Mouse (Mus musculus): ENCODE results near the gene Sik3. TPM values are rescaled to one million over a fixed set of nuclear protein-coding genes. Genes with fewer than 3 reads are reported as not detected.

Gene Sik3
- polyA plus RNA-seq, 1 experiment from 2014 or later = 9.8 TPM

DNA sequence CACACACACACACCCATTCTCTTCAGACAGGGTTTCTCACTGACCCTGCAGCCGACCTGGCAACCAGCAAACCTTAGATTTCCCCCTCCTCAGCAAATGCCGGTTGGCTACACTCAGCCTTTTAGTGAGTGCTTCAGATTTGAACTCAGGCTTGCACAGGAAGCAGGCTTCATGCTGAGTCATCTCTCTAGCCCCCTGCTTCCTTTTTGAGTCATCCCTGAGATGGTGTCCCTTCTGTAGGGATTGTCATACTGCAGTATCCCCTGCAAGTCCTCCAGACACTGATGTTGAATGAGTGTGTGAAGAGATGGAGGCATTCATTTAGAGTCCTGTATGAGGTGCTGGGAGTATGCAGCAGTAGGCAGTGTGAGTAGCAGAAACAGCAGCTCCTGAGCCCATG is 160.3 kb downstream of the Sik3 start:
- H3K9me3 ChIP-seq = no peaks in the 10 kb centered on the region
- no peaks in the 10 kb centered on the region for H3K36me3 ChIP-seq (replicated peaks)
- H3K27me3 ChIP-seq = no peaks in the 10 kb centered on the region
- no peak overlapping the region for H3K27ac ChIP-seq
- H3K9ac ChIP-seq = no peak overlapping the region
- 58% methylated on average over 2 of the region's 2 CpGs for WGBS
- no peaks in the 10 kb centered on the region for H3K4me1 ChIP-seq
- H3K4me3 ChIP-seq (replicated peaks) = no peak overlapping the region
- H3K4me2 ChIP-seq = no peak overlapping the region
- no peak for ATAC-seq (ENCODE audit: low FRiP score)

DNA sequence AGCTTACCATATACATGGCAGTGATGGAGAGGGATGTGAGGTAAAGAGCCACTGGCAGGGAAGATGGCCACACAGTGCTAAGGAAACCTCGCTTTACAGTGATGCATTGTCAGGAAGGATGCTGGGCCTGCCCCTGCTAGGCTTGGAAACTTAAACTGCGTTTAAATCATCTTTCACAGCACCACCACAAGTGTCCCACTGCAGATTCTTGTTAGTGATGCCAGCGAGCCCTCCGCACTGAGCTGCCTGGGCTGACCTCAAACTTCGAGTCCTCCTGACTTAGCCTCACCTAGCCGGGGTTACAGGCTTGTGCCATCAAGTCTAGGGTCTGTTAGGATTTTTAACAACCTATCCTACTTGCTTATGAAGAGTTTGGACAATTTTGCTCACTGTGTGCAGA is 161.3 kb downstream of the Sik3 start:
- Histone ChIP-seq H3K27me3 (no peaks in the 10 kb centered on the region), H3K36me3 (replicated peaks) (peaks cover 5% of the 10 kb centered on the region; the same call in 1 of the 2 replicates), H3K27ac (no peak overlapping the region), H3K4me2 (no peak overlapping the region), H3K9ac (no peak overlapping the region), H3K4me1 (no peaks in the 10 kb centered on the region), H3K9me3 (no peaks in the 10 kb centered on the region), H3K4me3 (replicated peaks) (no peak overlapping the region)
- ATAC-seq (ENCODE audit: low FRiP score) = no peak
- WGBS = 89% methylated on average over 6 of the region's 6 CpGs

DNA sequence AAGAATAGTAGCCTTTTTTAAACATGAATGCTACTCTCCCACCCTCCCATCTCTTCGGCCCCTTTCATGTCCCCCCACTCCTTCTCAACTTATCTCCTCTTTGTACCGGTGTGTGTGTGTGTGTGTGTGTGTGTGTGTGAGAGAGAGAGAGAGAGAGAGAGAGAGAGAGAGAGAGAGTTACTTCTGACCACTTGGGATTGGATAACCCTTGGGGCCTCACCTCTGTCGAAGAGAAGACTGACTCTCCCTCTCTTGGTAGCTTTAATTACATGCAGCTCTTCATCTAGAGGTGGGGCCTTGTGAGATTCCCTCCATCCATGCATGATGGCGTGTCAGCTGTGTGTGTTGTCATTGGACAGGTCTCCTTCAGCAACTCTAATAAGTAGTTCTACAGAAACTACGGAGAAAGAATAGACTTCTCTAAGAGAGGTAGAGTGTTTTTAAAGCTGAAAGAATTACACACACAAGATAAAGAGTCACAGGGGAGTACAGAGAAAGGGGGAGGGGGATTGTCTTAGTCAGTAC is 162.2 kb downstream of the Sik3 start:
- WGBS = 81% methylated on average over 5 of the region's 5 CpGs

GRCm38 (mm10) chr9:46175300-46175699 is 162.7 kb downstream of the Sik3 start:
- no peak for ATAC-seq (ENCODE audit: low FRiP score)
- 85% methylated on average over 1 of the region's 1 CpGs for WGBS
- Histone ChIP-seq H3K4me1 (no peaks in the 10 kb centered on the region), H3K4me3 (replicated peaks) (no peak overlapping the region), H3K9me3 (no peaks in the 10 kb centered on the region), H3K36me3 (replicated peaks) (peaks cover 5% of the 10 kb centered on the region; the same call in 1 of the 2 replicates), H3K27me3 (no peaks in the 10 kb centered on the region), H3K27ac (no peak overlapping the region), H3K4me2 (no peak overlapping the region), H3K9ac (no peak overlapping the region)

More for the DNA sequence above, 162.2 kb downstream of the Sik3 start:
- Histone ChIP-seq H3K27ac (no peak overlapping the region), H3K9ac (no peak overlapping the region), H3K4me3 (replicated peaks) (no peak overlapping the region), H3K4me2 (no peak overlapping the region), H3K36me3 (replicated peaks) (peaks cover 5% of the 10 kb centered on the region; the same call in 1 of the 2 replicates), H3K9me3 (no peaks in the 10 kb centered on the region), H3K4me1 (no peaks in the 10 kb centered on the region), H3K27me3 (no peaks in the 10 kb centered on the region)
- no peak for ATAC-seq (ENCODE audit: low FRiP score)

DNA sequence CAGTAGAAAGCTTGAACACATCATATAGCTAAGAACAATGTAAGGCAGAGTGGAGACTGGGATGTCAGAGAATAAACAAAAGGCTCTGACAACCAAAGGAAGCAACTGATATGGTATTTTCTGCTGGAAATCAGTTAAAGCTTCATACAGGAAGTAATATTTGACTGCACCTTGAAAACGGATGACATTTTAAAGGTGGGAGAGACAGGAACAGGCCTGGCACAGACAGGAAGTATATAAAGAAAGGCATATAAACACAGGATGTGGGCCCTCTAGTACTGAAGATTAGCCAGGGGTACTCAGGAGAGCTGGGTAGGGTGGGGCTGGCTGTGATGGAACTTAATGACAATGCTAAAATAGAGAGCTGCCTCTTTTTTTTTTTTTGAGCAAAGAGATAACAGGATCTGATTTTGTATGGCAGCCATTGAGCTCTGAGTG is 163.3 kb downstream of the Sik3 start:
- H3K27ac ChIP-seq = no peak overlapping the region
- ATAC-seq (ENCODE audit: low FRiP score) = no peak

GRCm38 (mm10) chr9:46176613-46177012 is 164.0 kb downstream of the Sik3 start:
- WGBS = 88% methylated on average over 4 of the region's 4 CpGs
- no peak overlapping the region for H3K4me2 ChIP-seq
- H3K9me3 ChIP-seq = no peaks in the 10 kb centered on the region
- H3K27ac ChIP-seq = no peak overlapping the region
- peaks cover 5% of the 10 kb centered on the region; the same call in 1 of the 2 replicates for H3K36me3 ChIP-seq (replicated peaks)
- peaks cover 4% of the 10 kb centered on the region; the same call in 1 of the 2 replicates for H3K4me1 ChIP-seq
- ATAC-seq (ENCODE audit: low FRiP score) = no peak
- no peak overlapping the region for H3K4me3 ChIP-seq (replicated peaks)
- H3K9ac ChIP-seq = no peak overlapping the region
- H3K27me3 ChIP-seq = no peaks in the 10 kb centered on the region

More for the DNA sequence above, 163.3 kb downstream of the Sik3 start:
- Histone ChIP-seq H3K9me3 (no peaks in the 10 kb centered on the region), H3K36me3 (replicated peaks) (peaks cover 5% of the 10 kb centered on the region; the same call in 1 of the 2 replicates), H3K4me2 (no peak overlapping the region), H3K4me1 (peaks cover 3% of the 10 kb centered on the region; the same call in 1 of the 2 replicates), H3K9ac (no peak overlapping the region), H3K27me3 (no peaks in the 10 kb centered on the region), H3K4me3 (replicated peaks) (no peak overlapping the region)
- WGBS = 91% methylated on average over 1 of the region's 1 CpGs

DNA sequence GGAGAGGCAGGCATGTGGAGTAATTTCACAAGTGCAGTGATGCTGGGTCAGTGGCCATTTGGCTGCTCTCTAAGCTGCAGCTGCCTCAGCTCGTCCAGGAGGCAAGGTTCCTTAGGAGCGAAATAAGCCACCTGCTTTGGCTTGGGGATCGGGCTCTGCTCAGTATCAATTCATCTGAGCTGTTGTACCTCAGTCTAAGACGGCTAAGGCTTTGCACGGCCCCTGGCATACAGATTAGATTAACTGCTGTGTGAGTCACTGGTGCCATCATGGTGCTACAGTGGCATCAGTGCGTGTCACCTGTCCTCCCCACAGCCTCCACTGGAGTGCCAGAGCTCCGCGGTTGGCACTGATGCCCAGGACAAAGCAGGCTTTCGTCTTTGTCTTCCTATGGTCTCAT is 166.0 kb downstream of the Sik3 start:
- H3K36me3 ChIP-seq (replicated peaks) = peaks cover 5% of the 10 kb centered on the region; the same call in 1 of the 2 replicates
- no peak overlapping the region for H3K9ac ChIP-seq
- peaks cover 4% of the 10 kb centered on the region; the same call in 1 of the 2 replicates for H3K4me1 ChIP-seq
- no peak overlapping the region for H3K4me2 ChIP-seq
- 92% methylated on average over 9 of the region's 9 CpGs for WGBS
- H3K9me3 ChIP-seq = no peaks in the 10 kb centered on the region
- H3K4me3 ChIP-seq (replicated peaks) = no peak overlapping the region
- H3K27ac ChIP-seq = no peak overlapping the region
- no peak for ATAC-seq (ENCODE audit: low FRiP score)
- H3K27me3 ChIP-seq = no peaks in the 10 kb centered on the region

GRCm38 (mm10) chr9:46181297-46181696 is 168.7 kb downstream of the Sik3 start:
- Histone ChIP-seq H3K4me1 (peaks cover 4% of the 10 kb centered on the region; the same call in 1 of the 2 replicates), H3K9ac (no peak overlapping the region), H3K4me3 (replicated peaks) (no peak overlapping the region), H3K4me2 (no peak overlapping the region), H3K36me3 (replicated peaks) (peaks cover 5% of the 10 kb centered on the region; the same call in 1 of the 2 replicates), H3K27me3 (no peaks in the 10 kb centered on the region), H3K9me3 (no peaks in the 10 kb centered on the region), H3K27ac (no peak overlapping the region)
- 88% methylated on average over 8 of the region's 8 CpGs for WGBS
- no peak for ATAC-seq (ENCODE audit: low FRiP score)

GRCm38 (mm10) chr9:46184542-46184941 is 171.9 kb downstream of the Sik3 start:
- Histone ChIP-seq H3K4me2 (no peak overlapping the region), H3K9me3 (no peaks in the 10 kb centered on the region), H3K4me3 (replicated peaks) (no peak overlapping the region), H3K36me3 (replicated peaks) (no peaks in the 10 kb centered on the region), H3K27me3 (no peaks in the 10 kb centered on the region), H3K27ac (no peak overlapping the region), H3K9ac (no peak overlapping the region), H3K4me1 (peaks cover 4% of the 10 kb centered on the region; the same call in 1 of the 2 replicates)
- WGBS = 84% methylated on average over 5 of the region's 5 CpGs
- no peak for ATAC-seq (ENCODE audit: low FRiP score)

- H3K4me1 ChIP-seq = peaks cover 4% of the 10 kb centered on the region; the same call in 1 of the 2 replicates
- no peaks in the 10 kb centered on the region for H3K36me3 ChIP-seq (replicated peaks)
- H3K27me3 ChIP-seq = no peaks in the 10 kb centered on the region
- no peak overlapping the region for H3K9ac ChIP-seq
- no peak overlapping the region for H3K4me2 ChIP-seq
- ATAC-seq (ENCODE audit: low FRiP score) = no peak
- no peak overlapping the region for H3K4me3 ChIP-seq (replicated peaks)
- 56% methylated on average over 2 of the region's 2 CpGs for WGBS
- H3K9me3 ChIP-seq = no peaks in the 10 kb centered on the region
- H3K27ac ChIP-seq = no peak overlapping the region
These were observed 172.6 kb downstream of the Sik3 start for GRCm38 (mm10) chr9:46185191-46185590.

DNA sequence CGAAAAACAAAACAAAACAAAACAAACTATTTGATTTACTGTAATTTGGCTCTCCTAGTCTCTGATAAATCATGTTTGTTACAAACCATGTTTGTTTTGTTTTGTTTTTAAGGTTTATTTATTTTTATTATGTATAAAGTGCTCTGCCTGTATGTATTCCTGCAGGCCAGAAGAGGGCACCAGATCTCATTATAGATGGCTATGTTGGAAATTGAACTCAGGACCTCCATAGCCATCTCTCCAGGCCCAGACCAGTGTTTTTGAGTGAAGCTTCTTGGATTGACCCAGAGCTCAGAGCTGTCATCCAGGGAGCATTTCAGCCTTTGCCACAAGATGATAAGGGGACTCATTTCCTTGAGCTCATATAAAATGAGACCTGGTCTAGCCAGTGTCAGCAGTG is 173.8 kb downstream of the Sik3 start:
- 90% methylated on average over 1 of the region's 1 CpGs for WGBS
- H3K27me3 ChIP-seq = no peaks in the 10 kb centered on the region
- no peak overlapping the region for H3K4me2 ChIP-seq
- ATAC-seq (ENCODE audit: low FRiP score) = no peak
- no peak overlapping the region for H3K4me3 ChIP-seq (replicated peaks)
- H3K9me3 ChIP-seq = no peaks in the 10 kb centered on the region
- no peak overlapping the region for H3K27ac ChIP-seq
- H3K4me1 ChIP-seq = no peaks in the 10 kb centered on the region
- H3K36me3 ChIP-seq (replicated peaks) = no peaks in the 10 kb centered on the region
- H3K9ac ChIP-seq = no peak overlapping the region

DNA sequence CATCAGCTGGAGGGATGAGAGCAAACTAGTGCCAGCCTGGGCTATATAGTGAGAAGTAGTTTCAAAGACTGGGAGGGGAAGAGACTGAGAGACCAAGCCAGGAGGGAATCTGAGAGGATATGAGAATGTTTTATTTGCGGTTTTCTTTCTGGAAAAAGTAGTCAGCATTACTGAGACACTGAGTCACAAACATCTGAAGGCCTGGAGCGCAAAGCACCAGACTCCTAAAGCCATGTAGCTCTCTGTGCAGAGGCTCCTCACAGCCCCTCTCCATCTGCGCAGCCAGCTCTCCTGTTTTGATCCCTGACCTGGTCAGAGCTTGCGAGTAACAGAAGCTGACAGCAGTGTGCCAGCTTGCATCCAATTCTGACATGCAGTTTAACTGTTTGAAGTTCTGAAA is 175.8 kb downstream of the Sik3 start:
- no peak overlapping the region for H3K9ac ChIP-seq
- 91% methylated on average over 4 of the region's 4 CpGs for WGBS
- H3K9me3 ChIP-seq = no peaks in the 10 kb centered on the region
- H3K27ac ChIP-seq = no peak overlapping the region
- H3K4me2 ChIP-seq = no peak overlapping the region
- no peak overlapping the region for H3K4me3 ChIP-seq (replicated peaks)
- no peaks in the 10 kb centered on the region for H3K36me3 ChIP-seq (replicated peaks)
- H3K27me3 ChIP-seq = no peaks in the 10 kb centered on the region
- ATAC-seq (ENCODE audit: low FRiP score) = no peak
- no peaks in the 10 kb centered on the region for H3K4me1 ChIP-seq

DNA sequence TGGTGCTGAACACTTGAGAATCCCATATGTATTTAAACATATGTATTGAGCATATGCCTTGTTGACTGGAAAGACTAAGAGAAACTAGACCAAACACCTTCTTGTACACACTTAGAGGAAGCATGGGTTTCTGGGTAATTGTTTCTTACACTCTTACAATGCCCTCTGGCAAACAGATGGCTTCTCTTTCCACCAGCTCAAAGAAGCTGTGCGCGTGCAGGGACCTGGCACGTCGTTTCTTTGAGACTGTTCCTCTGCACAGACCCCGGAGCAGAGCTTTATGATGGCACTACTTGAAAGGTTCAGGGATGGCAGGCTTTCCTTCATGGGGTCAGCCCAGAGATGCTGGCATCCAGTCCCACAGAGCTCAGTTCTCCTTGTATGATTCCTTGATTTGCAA is 176.3 kb downstream of the Sik3 start:
- Histone ChIP-seq H3K9ac (no peak overlapping the region), H3K9me3 (no peaks in the 10 kb centered on the region), H3K4me3 (replicated peaks) (no peak overlapping the region), H3K27ac (peak overlapping the region; percentile 61; the same call in 1 of the 2 replicates), H3K36me3 (replicated peaks) (no peaks in the 10 kb centered on the region), H3K4me1 (no peaks in the 10 kb centered on the region), H3K4me2 (no peak overlapping the region), H3K27me3 (no peaks in the 10 kb centered on the region)
- 79% methylated on average over 5 of the region's 5 CpGs for whole genome bisulfite sequencing
- no peak for ATAC-seq (ENCODE audit: low FRiP score)
